Mouse (Mus musculus) Patski (cell line): ENCODE measurements around the gene Sfn. TPM values are rescaled to one million over a fixed set of nuclear protein-coding genes. Genes with fewer than 3 reads are reported as not detected.
"Not testable (repeated sequence)": the region's sequence is repeated elsewhere in the genome, so short reads cannot be mapped to it uniquely, and the experiment has no call there.

Source experiments
- ATAC-seq: fragments of 100-300 bp; one replicate; pipeline ENCODE4 v1.8.0; 2021
- CTCF ChIA-PET: fragments of 350-600 bp; sonication (Branson Sonifier 250); formaldehyde crosslinking; loops from one replicate; lab custom pipeline; 2022; ENCODE audit warnings: inconsistent platforms; lab: Charles Lee
- POLR2A ChIA-PET: fragments of 350-600 bp; sonication (Branson Sonifier 250); formaldehyde crosslinking; loops from one replicate; lab custom pipeline; 2022; ENCODE audit warnings: antibody characterized with exemption, inconsistent platforms; lab: Charles Lee
- DNase-seq: peaks from one replicate; pipeline ENCODE4 v3.0.0-alpha.2; 2011; ENCODE audit warnings: low read depth, low spot score
- H3K27me3 ChIP-seq: fragments of 371-371 bp; one replicate; pipeline ENCODE4 v1.5.1; 2021
- CTCF ChIP-seq: fragments of 100-300 bp; IDR thresholded peaks from one replicate; pipeline ENCODE4 v1.5.1; 2021
- in situ Hi-C: fragments of 300-500 bp; cut with MboI; formaldehyde crosslinking; loops from 3 replicates; pipeline ENCODE4 v1.11.1; 2018; ENCODE audit warnings: low pct_unique_long_range_greater_than_20kb, mixed read lengths
- polyA plus RNA-seq: library from polyadenylated mRNA; unstranded; gene quantifications from one replicate; pipeline ENCODE4 v1.2.3, GENCODE M21; 2021

Gene Sfn
- polyA plus RNA-seq = 5.8 TPM

DNA sequence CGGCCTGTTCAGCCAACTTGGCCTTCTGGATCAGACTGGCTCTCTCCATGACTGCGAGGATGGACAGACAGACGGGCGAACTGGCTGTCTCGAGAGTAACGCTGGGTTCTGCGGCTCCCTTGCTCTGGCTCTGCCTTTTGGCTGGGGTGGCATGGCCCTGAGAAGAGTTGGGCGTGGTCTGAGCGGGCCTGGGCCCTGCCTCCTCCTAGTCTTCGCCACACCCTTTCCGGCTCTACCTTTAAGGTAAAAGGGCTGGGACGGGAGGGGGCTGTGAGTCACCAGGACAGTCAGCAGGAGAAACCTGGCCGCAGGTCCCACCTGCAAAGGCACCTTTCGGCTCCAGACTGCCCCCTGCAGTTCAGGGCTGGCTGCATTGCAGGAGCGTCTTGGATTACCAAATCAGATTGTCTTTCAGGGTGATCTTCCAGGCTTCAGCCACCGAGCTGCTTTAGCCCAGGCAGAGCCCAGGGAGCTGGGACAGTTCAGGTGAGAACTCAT is at the start of gene Sfn:
Sfn (minus strand) TSS at position 448 of the 498 bp plus-strand sequence.
- no peak for ATAC-seq

GRCm38 (mm10) chr4:133651445-133651844 is 49.5 kb upstream of the Sfn start:
- in situ Hi-C loops = no loop called here
- POLR2A ChIA-PET = no interaction called here
- ATAC-seq (no peak), DNase-seq (no peak)
- no peaks in the 10 kb centered on the region for H3K27me3 ChIP-seq
- no peak for TF ChIP-seq CTCF
- CTCF ChIA-PET = interaction anchor here (1.1 to 3.3 kb wide), 4 partner anchors 10 to 58 kb away, joined by 3 to 30 read pairs (median 5); no protein-coding TSS in a partner anchor

More for the DNA sequence above, at the start of gene Sfn:
- no peak for TF ChIP-seq CTCF
- POLR2A ChIA-PET = no interaction called here
- DNase-seq = no peak
- in situ Hi-C loops = no loop called here
- H3K27me3 ChIP-seq = no peaks in the 10 kb centered on the region
- CTCF ChIA-PET = interaction anchor here (1.2 kb wide), 1 partner anchor 9 kb away, joined by 3 read pairs; no protein-coding TSS in a partner anchor

DNA sequence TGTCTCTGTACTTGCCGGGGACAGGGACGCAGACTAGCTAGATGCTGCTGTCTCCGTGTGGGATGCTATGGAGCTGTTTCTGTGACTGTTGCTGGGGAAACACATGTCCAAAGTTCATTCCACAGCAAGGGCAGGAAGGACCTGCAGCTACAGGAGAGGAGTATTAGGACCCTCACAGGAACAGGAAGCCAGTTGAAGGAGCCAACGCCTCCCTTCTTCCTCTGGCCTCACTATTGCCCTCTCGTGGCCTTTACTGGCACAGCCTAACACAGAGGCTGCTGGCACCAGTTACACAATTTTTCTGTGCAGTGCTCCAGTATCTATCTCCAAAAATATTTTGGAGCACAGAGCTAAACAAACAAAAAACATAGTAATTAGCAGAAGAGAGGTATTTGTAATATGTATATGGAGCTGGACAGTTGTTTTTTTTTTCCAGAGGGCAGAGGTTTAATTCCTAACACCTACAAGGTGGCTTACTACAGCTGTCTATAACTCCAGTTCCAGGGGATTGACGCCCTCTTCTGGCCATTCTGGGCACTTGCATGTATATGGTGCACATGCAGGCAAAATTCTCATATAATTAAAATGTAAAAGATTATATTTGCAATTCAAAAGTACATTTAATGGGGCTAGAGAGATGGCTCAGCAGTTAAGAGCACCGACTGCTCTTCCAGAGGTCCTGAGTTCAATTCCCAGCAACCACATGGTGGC is 48.2 kb upstream of the Sfn start, which contains the start of gene Zdhhc18:
Zdhhc18 (minus strand) TSS at position 166 of the 711 bp plus-strand sequence.
- DNase-seq = no peak
- peak; percentile 54 for ATAC-seq
- peak; percentile 59 for TF ChIP-seq CTCF
- ChIA-PET CTCF (interaction anchor here (0.9 to 3.3 kb wide), 14 partner anchors 9 to 119 kb away, joined by 3 to 30 read pairs (median 6); no protein-coding TSS in a partner anchor), POLR2A (interaction anchor here (0.6 to 1.0 kb wide), 2 partner anchors 58 to 67 kb away, joined by 3 to 4 read pairs; no protein-coding TSS in a partner anchor)
- in situ Hi-C loops = no loop called here
- no peaks in the 10 kb centered on the region for H3K27me3 ChIP-seq

DNA sequence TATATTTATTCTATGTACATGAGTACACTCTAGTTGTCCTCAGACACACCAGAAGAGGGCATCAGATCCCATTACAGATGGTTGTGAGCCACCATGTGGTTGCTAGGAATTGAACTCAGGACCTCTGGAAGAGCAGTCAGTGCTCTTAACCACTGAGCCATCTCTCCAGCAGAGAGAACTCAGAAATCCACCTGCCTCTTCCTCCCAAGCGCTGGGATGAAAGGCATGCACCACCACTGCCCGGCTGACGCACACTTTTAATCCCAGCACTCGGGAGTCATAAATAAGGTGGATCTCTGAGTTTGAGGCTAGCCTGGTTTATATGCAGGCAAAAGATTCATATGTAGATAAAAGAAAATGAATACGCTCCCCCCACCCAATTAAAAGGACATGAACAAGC is 47.5 kb upstream of the Sfn start:
- ATAC-seq, DNase-seq, H3K27me3 ChIP-seq, POLR2A ChIA-PET, in situ Hi-C loops: not testable (repeated sequence)
- CTCF ChIA-PET = interaction anchor here (1.0 to 3.3 kb wide), 13 partner anchors 8 to 56 kb away, joined by 3 to 30 read pairs (median 6); no protein-coding TSS in a partner anchor

DNA sequence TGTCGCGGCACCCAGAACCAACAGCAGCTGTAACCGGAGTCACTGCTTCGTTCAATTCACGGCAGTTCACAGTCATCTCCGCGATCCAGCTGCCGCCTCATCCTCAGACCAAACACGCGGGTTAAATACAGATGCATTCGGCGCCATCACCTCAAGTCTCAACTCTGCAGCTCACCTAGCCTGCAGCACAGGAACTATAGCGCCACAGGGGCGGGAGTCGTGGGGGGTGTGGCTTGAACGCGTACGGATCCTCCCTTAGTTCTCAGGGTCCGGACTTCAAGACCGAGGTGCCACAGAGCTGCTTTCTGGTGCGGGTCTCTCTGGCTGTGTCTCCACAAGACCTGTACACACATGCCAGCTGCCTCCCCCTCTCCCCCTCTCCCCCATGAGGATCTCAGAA is 43.7 kb upstream of the Sfn start:
- TF ChIP-seq CTCF = no peak
- in situ Hi-C loops = no loop called here
- POLR2A ChIA-PET = no interaction called here
- CTCF ChIA-PET = interaction anchor here (1.3 to 1.6 kb wide), 2 partner anchors 14 to 52 kb away, joined by 3 read pairs; no protein-coding TSS in a partner anchor
- ATAC-seq (no peak), DNase-seq (no peak)
- H3K27me3 ChIP-seq = no peaks in the 10 kb centered on the region

- CTCF ChIA-PET = interaction anchor here (1.3 to 1.6 kb wide), 2 partner anchors 13 to 52 kb away, joined by 3 read pairs; no protein-coding TSS in a partner anchor
- in situ Hi-C loops = no loop called here
- POLR2A ChIA-PET = no interaction called here
- no peaks in the 10 kb centered on the region for H3K27me3 ChIP-seq
- ATAC-seq (no peak), DNase-seq (no peak)
- TF ChIP-seq CTCF = peak; percentile 18
Observed at GRCm38 (mm10) chr4:133645195-133645594, 43.2 kb upstream of the Sfn start.

DNA sequence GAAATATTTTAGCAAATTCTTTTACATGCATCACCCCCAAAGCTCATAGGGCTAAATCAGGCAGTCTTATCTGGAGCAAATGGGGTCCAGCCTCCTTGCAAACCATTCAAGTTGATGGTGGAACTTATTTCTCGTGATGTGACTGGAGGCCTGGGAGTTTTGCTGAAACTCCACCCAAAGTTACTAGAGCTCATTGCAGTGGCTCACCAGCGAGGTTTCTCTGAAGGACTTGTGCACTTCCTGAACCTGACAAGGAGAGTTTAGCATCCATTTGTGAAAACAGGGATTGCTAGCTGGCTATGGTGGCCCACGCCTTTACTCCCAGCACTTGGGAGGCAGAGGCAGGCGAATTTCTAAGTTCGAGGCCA is 32.1 kb upstream of the Sfn start:
- in situ Hi-C loops = no loop called here
- no peaks in the 10 kb centered on the region for H3K27me3 ChIP-seq

GRCm38 (mm10) chr4:133633332-133634042 is 31.5 kb upstream of the Sfn start:
- ChIA-PET CTCF (interaction anchor here (1.2 to 1.8 kb wide), 4 partner anchors 13 to 22 kb away, joined by 3 to 6 read pairs (median 5); partner anchors contain the start of gene Zdhhc18), POLR2A (no interaction called here)
- in situ Hi-C loops = no loop called here
- ATAC-seq (peak; percentile 76), DNase-seq (no peak)
- TF ChIP-seq CTCF = no peak
- H3K27me3 ChIP-seq = no peaks in the 10 kb centered on the region

More for the DNA sequence above, 32.1 kb upstream of the Sfn start:
- POLR2A ChIA-PET = no interaction called here
- no peak for TF ChIP-seq CTCF
- CTCF ChIA-PET = interaction anchor here (1.2 to 1.6 kb wide), 3 partner anchors 13 to 23 kb away, joined by 3 to 5 read pairs (median 5); no protein-coding TSS in a partner anchor
- ATAC-seq = no peak
- no peak for DNase-seq

GRCm38 (mm10) chr4:133632483-133633327 is 30.7 kb upstream of the Sfn start:
- CTCF ChIA-PET = interaction anchor here (0.9 to 2.0 kb wide), 5 partner anchors 13 to 40 kb away, joined by 3 to 11 read pairs (median 6); partner anchors contain the start of gene Zdhhc18
- TF ChIP-seq CTCF = no peak
- POLR2A ChIA-PET = no interaction called here
- no peaks in the 10 kb centered on the region for H3K27me3 ChIP-seq
- no peak for DNase-seq
- ATAC-seq = no peak
- in situ Hi-C loops = no loop called here
